Mouse (Mus musculus) stomach, postnatal 0 days (tissue): Measurements from ENCODE around the gene Adcy5.

ENCODE experiments used
- CTCF ChIP-seq: IDR thresholded peaks from 2 replicates; pipeline ENCODE4 v1.5.1; 2016; ENCODE audit warnings: antibody characterized with exemption, low read depth, mild to moderate bottlenecking, moderate library complexity
- EP300 ChIP-seq: optimal IDR thresholded peaks from 2 replicates; pipeline ENCODE3; 2016; ENCODE audit warnings: antibody characterized with exemption

- no peak for TF ChIP-seq EP300
- TF ChIP-seq CTCF: no peak
Measured at GRCm38 (mm10) chr16:35319773-35320172, 165.1 kb downstream of the Adcy5 start.
